Mouse (Mus musculus) hindbrain, embryonic 16.5 days (tissue): ENCODE results near the gene Cdk1. TPM values are rescaled to one million over a fixed set of nuclear protein-coding genes. Genes with fewer than 3 reads are reported as not detected.

Experiments
- polyA plus RNA-seq: library from polyadenylated mRNA; unstranded; fragments of >200 nt; fragmentation: Nextera tagmentation; extraction: Ambion mirVana; gene quantifications from 2 replicates; pipeline ENCODE4 v1.2.1, GENCODE M21; 2015

Cdk1 gene
- polyA plus RNA-seq, 1 experiment from 2014 or later, result 82.9 TPM

Other genes starting within 250 kb of the Cdk1 start
- 11.4 and 13.3 TPM in 2 replicates for gene Rhobtb1, start 201.5 kb downstream of the Cdk1 start, polyA plus RNA-seq
- gene A930033H14Rik, start 139.8 kb downstream of the Cdk1 start, polyA plus RNA-seq, result 1.2 and 1.8 TPM in 2 replicates
- 69.3 and 74.7 TPM in 2 replicates for gene Ank3, start 45.8 kb upstream of the Cdk1 start, polyA plus RNA-seq